Mouse (Mus musculus): ENCODE results near the gene Fgfr4.
A peak's percentile ranks its signal among the peaks of the same experiment; 100 is the strongest.

Gene Fgfr4

DNA sequence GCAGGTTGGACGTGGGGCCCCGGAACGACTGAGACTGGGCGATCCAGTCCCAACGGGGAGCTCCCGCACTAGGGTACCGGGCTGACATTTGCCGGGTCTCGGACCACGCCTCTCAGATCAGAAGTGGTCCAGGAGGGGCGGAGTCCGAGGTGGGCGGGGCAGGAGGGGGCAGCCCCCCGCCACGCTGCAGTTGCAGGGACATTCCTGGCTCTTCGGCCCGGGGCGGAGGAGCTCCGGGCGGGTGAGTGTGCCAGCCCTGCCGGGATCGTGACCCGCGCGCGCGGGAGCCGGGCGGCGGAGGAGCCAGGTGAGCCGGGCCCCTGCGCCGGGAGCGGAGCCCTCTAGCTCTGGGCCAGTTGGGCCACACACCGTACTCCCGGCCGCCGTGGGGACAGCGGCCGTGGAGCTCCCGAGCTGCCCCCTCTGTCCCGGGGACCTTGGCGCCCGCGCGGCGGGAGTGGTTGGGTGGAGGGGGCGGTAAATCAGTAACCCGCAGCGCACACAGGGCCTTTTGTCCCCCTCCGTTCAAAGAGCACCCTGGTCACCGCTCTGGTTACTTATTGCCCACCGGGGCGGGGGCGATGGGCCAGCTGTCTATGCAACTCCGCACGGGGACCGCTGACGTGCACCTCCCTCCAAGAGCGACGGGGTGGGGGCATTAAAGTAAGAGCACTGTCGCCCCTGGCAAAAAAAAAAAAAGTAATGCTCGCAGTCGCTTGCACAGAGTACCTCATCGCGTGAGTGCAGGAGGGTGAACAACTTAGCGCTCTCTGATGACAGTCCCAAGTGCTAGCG, at the start of gene Fgfr4:
Gene Fgfr4 (plus strand): TSS at position 20 of the 795 bp plus-strand sequence.
- DNase-seq: no peak

DNA sequence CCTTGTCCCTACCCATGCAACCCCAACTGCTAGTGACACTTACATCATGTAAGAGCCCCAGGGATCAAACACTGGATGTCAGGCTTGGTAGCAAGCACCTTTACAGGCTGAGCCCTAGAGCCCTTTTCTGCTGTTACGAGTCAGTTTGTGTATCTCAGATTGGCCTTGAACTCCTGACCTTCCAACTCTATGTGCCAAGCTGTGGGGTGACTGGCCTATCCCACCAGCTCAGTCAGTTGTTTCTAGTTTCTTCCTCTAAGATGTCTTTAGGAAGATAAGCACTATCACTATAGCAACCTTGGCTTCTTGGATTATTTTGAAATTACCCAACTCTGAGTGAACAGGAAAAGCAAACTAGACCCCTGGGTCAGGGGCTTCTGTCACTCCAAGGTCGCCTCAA, 49.1 kb upstream of the Fgfr4 start:
- no peak for DNase-seq

DNA sequence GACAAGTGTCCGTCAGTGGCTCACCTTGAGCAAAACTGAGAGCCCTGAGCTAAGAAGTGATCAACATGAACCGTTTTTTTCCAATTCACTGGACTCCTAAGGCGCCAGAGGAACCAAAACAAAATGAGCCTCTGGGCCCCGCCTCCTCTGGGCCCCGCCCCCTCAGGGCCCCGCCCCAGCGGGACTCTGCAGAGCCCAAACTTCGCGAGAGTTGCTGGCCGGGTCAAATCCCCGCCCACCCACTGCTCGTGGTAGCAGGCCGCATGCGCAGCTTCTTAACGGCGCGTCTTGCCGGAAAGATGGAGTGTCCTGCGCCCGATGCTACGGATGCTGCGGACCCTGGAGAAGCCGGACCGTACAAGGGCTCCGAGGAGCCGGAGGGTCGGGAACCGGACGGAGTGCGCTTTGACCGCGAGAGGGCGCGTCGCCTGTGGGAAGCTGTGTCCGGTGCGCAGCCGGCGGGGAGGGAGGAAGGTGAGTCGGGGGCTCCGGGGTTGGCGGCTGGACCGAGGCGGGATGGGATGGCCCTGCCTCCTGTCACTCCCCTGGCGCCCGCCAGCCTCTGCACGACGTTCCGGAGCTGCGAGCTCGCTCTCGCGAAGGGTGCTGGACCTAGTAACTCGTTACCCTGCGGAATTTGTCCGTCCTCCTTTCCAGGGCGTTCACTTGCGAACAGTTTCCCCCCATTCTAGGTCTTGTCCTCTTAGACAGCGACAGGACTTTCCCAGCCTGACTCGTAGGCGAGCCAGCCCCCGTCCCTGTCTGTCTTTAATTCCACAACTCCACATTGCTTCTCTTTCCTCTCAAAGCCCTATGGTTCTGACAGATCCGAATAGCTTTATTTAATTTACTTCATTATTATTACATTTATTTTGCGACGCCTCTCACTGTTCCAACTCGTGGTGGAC, 47.1 kb upstream of the Fgfr4 start, which contains the start of gene Zfp346:
Gene Zfp346 (plus strand): TSS at position 267 of the 908 bp plus-strand sequence.
- peak; percentile 96 for DNase-seq

DNA sequence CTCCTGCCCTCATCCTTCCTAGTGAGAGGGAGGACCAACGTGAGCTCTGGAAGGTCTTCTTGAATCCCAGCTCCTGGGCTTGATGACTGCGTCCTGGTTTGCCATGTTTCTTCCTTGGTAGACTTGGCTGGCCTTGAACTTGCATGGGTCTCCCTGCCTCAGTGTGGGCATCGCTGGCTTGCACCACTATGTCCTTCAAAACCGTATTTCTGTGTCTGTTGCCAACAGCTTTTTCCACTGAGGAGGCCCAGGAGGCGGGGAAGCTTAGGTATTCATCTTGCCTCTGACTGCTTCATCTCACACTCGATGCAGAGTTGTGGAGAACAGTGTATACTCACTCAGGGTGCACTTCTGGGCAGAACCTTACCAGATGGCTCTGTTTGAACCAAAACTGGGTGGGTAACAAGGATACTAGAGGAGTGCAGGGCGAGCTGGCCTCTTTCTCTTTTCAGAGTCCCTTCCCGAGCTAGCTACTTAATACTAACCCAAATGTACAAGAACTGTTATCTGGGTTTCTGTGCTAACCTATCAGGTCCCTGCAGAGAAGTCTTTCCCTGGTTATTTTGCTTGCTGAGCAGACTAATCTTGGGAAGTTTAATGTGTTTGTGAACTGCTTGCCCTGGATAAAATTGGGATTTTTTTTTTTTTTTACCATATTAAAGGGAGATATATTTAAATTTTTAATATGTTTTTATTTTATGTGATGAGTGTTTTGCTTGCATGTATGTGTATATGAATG, 46.3 kb upstream of the Fgfr4 start:
- DNase-seq: no peak

DNA sequence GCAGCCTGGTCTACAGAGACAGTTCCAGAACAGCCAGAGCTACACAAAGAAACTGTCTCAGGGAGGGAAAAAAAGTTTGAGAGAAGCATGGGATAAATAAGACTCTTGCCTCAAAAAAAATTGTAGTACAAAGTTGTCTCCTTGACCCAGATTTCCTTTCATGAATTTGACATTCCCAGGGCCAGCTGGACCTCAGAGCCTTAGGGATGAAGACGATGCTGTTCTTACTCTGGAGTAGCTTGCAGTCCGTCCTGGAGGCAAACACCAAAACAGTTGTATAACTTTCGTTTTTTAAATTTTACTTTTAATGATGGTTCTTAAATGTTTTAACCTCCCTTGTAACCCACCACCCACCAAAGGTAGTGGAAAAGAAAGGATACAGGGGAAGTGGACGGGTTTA, 45.3 kb upstream of the Fgfr4 start:
- DNase-seq: no peak

DNA sequence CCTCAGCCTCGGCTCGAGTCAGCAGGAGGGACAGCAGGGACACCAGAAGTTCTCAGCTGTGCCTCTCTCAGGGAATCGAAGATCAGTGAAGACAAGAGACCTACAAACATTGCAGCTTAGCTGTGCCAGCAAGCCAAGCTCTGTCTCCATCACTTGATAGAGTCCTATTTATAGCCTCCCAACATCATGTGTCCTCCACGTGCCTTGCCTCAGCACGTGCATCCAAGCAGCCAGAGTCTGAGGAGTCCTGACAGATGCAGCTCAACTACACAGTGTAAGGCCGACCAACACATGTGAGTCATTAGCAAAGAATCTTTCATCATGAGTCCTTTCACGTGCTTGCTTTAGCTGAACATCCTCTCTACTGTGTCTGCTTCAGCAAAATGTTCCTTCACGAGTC, 44.7 kb upstream of the Fgfr4 start:
- peak; percentile 14 for DNase-seq

DNA sequence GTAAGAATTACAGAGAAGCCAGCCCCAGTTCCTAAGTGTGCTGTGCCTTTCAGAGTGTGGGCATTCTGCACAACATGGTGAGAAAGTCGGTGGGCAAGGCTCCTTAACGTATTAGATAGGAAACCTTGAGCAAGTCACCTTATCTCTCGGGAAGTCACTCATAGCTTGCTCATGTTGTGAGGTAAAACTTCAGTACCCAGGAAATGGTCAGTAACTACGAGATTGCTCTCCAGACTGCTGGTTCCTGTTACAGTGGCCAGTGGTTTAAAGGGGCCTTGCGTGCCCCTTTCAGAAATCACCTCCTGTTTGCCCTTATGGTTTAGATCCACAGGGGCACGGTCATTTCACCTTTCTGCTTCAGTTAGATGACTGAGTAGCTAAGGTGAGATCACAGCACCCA, 38.1 kb upstream of the Fgfr4 start:
- no peak for DNase-seq

DNA sequence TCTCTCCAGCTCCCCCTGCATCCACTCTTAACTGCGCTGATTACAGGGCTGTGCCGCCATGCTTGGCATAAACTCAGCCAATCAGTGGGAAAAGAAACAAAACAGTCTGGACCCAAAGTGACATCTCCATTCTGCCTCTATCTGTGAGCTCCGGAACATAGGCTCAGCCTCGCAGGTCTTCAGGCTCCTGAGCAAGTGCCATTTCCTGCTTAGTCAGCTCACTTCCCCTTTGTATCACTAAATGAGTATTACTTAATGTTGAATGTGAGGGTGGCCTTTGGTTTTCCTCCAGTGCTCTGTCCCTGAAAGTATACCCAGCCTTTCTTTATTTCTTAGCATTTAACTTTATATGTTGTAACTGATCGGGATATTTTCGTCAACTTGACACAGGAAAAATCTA, 27.5 kb upstream of the Fgfr4 start:
- no peak for DNase-seq

DNA sequence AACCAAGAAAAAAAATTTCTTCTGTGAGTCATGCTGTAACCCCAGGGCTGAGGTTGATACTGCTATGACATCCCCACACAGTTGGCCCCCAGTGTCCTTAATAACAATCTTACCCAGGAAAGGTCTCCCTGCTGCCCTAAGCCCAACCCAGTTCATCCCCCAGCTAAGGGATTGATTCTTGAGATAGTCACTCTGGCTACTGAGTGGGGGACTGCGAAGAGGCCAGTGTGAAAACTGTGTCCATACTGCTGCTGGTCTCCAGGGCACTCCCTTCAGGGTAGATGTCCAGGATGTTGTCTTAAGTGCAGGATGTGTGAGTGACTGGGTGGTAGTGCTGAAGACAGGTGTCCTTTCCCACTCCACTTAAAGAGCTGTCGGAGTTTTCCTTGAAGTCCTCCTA, 19.0 kb upstream of the Fgfr4 start, which contains the start of gene Gm17617:
Gene Gm17617 (minus strand): TSS at position 101 of the 400 bp plus-strand sequence.
- DNase-seq: no peak

DNA sequence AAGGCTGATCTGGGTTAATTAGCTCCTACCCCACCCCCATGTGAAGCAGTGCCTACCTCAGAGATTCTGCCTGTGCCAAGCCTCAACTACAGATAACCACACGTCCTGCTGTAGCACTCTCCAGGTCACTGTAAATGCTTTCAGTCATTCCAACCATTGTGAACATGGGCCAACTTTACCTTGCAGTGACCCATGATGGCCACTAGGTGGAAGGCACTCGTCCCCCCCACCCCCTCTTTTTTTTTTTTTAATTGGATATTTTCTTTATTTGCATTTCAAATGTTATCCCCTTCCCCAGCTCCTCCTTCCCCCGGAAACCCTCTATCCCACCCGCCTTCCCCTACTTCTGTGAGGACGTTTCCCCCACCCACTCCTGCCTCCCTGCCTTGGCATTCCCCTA, 17.1 kb upstream of the Fgfr4 start:
- DNase-seq: no peak

DNA sequence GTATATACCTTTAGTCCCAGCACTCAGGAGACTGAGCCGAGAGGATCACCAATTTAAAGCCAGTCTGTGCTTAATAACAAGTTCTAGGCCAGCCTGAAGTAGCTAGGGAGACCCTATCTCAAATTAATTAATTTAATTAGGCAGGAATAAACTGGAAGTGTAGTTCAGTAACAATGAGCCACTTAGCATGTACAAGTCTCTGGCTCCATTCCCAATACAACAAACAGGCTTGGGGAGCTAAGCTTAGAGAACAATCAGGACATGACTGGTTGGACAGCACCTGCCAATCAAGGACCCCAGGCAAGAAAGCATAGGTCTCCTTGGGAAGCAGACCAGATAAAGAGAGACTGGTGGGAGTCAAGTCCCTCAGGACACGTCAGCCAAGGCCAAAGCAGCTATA, 12.2 kb upstream of the Fgfr4 start:
- DNase-seq: no peak

DNA sequence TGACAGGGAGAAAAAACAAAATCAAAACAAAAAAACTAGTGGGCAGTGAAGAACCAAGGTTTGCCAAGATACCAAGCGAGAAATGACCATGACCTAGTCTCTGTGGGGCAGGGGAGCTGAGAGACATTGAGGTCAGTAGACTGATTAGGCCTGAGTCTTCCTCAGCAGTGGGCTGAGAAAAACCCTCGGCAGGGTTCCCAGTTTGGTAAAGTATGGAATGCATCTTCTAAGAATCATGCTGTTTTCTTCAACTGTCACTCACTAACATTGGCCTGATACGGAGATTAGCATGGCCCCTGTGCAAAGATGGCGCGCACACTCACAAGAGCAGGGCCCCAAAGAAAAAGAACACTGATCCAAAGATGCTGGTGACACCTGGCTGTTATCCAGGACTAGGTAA, 1.5 kb downstream of the Fgfr4 start:
- no peak for DNase-seq

DNA sequence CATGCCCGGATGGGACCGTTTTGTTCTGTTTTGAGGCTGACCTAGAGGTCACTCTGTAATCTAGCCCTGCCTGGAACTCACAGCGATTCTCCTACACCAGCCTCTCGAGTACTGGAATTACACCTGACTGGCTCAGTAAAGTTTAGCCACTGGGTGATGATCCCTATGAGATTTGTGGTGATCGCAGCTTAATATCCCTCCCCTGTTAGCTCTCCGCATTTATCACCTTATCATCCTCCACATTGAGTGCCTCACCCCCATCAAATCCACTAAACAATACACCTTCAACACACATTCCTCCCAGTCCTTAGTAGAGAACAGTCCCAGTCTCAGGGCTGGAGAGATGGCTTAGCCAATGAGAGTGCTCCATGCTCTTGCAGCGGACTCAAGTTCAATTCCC, 9.9 kb downstream of the Fgfr4 start:
- DNase-seq: no peak

DNA sequence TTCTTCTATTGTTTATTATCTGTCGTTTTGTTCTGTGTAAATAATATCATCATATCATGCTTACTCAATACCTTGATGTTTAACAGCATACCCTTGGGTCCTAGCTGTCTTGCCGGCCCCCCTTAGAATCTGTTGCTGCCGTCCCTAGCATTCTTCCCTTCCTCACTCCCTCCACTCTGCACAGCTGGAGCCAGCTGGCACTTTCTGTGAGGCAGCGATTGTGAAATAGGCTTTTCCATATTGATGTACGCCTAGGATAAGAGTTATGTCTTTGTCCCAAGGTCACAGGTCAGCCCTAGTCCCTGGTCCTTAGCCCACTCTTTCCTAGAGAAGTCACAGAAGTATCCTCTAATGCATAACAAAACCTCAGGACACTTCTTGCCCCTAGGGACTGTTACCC, 11.1 kb downstream of the Fgfr4 start:
- DNase-seq: no peak

DNA sequence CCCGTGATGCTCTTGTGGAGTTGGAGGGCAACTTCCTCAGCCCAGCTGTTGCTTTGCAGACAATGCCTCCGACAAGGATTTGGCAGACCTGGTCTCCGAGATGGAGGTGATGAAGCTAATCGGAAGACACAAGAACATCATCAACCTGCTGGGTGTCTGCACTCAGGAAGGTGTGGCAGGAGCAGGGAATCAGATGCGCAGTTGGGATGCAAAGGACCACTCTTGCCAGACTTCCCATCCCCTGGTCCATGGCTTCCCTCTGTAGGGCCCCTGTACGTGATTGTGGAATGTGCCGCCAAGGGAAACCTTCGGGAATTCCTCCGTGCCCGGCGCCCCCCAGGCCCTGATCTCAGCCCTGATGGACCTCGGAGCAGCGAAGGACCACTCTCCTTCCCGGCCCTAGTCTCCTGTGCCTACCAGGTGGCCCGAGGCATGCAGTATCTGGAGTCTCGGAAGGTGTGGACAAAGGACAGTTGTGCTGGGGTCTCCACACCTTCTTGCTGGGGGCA, 13.4 kb downstream of the Fgfr4 start:
- no peak for DNase-seq

DNA sequence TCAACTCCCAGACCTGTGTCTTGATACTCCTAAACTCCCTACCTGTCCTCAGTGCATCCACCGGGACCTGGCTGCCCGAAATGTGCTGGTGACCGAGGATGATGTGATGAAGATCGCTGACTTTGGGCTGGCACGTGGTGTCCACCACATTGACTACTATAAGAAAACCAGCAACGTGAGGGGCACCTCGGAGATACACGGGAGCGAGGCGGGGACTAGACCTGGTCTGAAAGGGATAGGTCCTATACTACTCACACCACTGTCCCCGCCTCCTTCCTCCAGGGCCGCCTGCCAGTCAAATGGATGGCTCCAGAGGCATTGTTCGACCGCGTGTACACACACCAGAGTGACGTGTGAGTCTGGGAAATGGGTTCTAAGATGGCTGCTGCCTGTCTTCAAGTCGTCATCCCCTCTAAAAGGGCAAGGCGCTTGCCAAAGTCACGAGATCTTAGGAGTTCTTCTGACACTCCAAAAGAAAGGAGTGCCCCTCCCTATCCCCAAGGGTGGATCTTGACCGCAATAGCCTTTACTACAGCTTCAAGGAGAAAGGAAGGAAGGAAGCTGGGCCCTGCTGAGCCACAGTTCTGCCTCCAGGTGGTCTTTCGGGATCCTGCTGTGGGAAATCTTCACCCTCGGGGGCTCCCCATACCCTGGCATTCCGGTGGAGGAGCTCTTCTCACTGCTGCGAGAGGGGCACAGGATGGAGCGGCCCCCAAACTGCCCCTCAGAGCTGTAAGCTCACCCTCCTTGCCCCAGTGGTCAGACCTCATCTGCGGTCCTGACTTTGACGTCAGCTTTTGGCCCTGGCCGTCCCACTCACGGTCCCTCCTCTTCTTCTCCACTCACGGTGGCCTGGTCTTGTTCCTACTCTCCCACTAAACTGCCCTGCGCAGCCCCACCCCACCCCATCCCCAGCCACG, 14.6 kb downstream of the Fgfr4 start:
- no peak for DNase-seq

DNA sequence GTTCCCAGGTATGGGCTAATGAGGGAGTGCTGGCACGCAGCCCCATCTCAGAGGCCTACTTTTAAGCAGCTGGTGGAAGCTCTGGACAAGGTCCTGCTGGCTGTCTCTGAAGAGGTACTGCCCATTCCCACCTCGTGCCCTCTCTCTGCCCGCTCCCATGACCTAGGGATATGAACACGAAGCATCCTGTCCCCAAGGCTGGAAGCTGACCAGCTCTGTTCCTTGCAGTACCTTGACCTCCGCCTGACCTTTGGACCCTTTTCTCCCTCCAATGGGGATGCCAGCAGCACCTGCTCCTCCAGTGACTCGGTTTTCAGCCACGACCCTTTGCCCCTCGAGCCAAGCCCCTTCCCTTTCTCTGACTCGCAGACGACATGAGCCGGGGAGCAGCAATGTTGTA, 15.4 kb downstream of the Fgfr4 start:
- no peak for DNase-seq

DNA sequence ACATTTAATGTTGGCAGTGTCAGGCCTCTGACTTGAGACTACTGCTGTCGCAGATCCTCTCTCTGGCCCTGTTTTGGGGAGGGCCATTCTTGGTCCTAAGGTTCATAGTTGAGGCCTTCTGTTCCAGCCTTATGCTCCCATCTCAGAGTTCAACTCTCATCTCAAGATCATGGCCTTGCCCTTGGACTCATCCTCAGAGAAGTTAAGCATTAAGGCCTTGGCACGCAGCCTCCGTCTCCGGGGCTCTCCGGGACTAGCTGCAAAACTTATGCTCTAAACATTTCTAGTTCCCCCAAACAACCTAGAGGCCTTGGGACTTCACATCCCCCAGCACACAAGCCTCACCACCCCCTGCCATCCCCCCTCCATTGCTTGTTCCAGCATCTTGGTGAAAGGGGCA, 15.8 kb downstream of the Fgfr4 start:
- no peak for DNase-seq

DNA sequence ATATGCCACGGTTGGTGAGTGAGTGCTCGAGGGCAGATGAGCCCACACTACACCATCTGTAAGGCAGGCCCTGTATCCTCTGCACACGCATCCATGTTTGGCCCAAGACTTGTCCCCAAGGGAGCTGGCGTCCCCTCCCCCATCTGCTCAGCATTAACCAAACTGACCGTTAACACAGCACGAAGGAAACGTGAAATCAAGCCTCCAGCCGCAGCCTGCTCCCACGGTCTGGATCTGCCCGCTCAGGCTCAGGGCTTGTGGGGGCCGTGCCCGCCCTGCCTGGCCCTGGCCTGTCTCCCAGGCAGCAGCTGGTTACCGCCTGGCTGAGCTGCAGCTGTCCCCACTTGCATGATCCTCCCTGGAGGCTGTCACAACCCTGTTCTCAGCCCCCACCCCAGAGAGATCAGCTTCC, 16.5 kb downstream of the Fgfr4 start:
- peak; percentile 24 for DNase-seq

DNA sequence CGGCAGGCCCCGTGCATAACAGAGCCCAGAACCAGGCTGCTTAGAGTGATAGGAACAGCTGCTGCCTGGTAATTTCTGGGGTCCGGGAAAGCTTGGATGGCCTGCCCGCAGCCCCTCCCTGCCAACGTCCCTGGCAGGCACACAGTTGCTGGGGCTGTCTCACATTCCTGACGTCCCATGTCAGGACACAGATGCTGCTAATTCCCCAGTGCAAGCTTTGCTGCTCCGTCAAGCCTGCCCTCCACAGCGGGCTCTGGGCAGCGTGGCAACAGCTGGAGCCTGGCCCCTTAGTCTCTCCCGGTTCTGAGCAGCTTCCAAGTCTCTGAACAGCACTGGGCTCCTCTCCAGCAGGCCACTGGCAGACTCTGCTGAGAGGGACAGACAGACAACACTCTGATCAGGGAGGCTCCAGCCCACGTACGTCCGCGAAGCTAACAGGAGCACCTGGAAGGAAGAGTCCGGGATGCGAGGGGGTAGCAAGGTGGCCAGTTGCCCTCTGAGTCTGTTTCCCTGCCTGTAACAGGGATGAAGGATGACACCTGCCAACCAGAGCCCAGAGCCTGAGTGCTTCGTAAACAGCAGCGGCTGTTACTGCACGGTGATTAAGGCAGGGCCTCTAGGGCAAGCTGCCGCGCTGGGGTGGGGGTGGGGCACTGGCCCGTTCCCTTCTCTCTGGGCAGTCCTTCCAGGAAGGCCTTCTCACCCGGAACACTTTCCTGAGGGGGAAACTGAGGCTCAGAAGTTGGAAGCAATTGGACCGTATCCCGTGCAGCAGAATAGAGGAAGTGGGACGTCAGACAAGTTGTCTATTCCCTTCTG, 19.3 kb downstream of the Fgfr4 start:
- peak; percentile 50 for DNase-seq

DNA sequence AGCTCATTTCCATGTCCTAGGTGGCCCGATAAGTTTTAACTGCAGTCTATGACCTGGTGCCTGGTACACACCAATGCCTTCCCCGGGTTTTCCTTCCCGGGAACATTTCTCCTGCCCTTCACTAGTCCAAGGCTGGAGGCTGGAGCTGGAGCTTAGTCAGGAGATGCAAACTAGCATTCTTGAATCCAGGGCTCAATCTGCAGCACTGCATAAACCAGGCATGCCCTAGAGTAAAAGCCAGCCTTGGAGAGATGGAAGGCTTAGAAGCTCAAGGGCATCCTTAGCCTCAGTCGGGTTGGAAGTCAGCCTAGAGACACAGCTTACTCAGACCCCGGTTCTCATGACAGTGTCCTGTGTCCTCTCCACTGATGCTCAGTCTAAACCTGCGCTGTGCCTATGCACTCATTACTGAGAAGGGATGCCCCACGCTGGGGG, 19.9 kb downstream of the Fgfr4 start:
- DNase-seq: no peak

Measured in right cerebral cortex, postnatal 14 days (tissue).